In genomic region chr8:79016076-79016475, GRCm38 (mm10) we compare ENCODE assay signal across 25 mouse cellular contexts.
"Had no signal": no experiment of that assay in that cellular context is flagged by ENCODE, and none has a peak within 500 bp of the region (broad histone marks: within the 10 kb centered on the region; RNA-seq: fewer than 3 reads in every experiment).

No protein-coding gene starts in this region.

- H3K4me3 ChIP-seq: gastrocnemius, adult 2 months; heart, adult 2 months; heart, embryonic 12.5 days; hindbrain, embryonic 10.5 days; hindbrain, embryonic 12.5 days; intestine, embryonic 15.5 days; limb, embryonic 13.5 days; limb, embryonic 15.5 days; liver, embryonic 12.5 days had no signal

- H3K4me1 ChIP-seq: heart, embryonic 12.5 days; hindbrain, embryonic 10.5 days; hindbrain, embryonic 12.5 days; intestine, embryonic 15.5 days; limb, embryonic 13.5 days; limb, embryonic 15.5 days; liver, embryonic 12.5 days had no signal

- H3K9me3 ChIP-seq: heart, embryonic 12.5 days; hindbrain, embryonic 10.5 days; hindbrain, embryonic 12.5 days; intestine, embryonic 15.5 days; limb, embryonic 13.5 days; limb, embryonic 15.5 days; liver, embryonic 12.5 days had no signal

- H3K27me3 ChIP-seq: heart, embryonic 12.5 days; hindbrain, embryonic 12.5 days; intestine, embryonic 15.5 days; limb, embryonic 13.5 days; limb, embryonic 15.5 days; liver, embryonic 12.5 days had no signal

- H3K36me3 ChIP-seq: heart, embryonic 12.5 days; hindbrain, embryonic 10.5 days; hindbrain, embryonic 12.5 days; intestine, embryonic 15.5 days; limb, embryonic 13.5 days; limb, embryonic 15.5 days; liver, embryonic 12.5 days had no signal

- H3K27ac ChIP-seq: gastrocnemius, adult 2 months; heart, adult 2 months; hindbrain, embryonic 10.5 days; hindbrain, embryonic 12.5 days; hindbrain, embryonic 14.5 days; intestine, embryonic 15.5 days; limb, embryonic 13.5 days; limb, embryonic 15.5 days; liver, embryonic 12.5 days; liver, embryonic 14.5 days had no signal

- ATAC-seq: hindbrain, embryonic 16.5 days; inflammation-experienced regulatory T-cells, adult 6 months; intestine, embryonic 15.5 days; intestine, postnatal 0 days; liver, embryonic 12.5 days had no signal

- H3K4me2 ChIP-seq: heart, embryonic 12.5 days; hindbrain, embryonic 12.5 days; hindbrain, embryonic 14.5 days; intestine, embryonic 15.5 days; limb, embryonic 13.5 days; limb, embryonic 15.5 days; liver, embryonic 12.5 days had no signal

- H3K9ac ChIP-seq: heart, embryonic 12.5 days; hindbrain, embryonic 12.5 days; hindbrain, embryonic 14.5 days; intestine, embryonic 15.5 days; limb, embryonic 13.5 days; limb, embryonic 15.5 days; liver, embryonic 12.5 days; liver, embryonic 14.5 days had no signal

- DNase-seq: gastrocnemius, adult 2 months; gastrocnemius, postnatal 10 days; gastrocnemius, postnatal 25 days; heart, adult 2 months; heart, postnatal 10 days; heart, postnatal 4 days; kidney, adult 18-20 months; kidney, adult 8-10 months; kidney, postnatal 10 days; kidney, postnatal 36 days; layer of hippocampus, adult 9-11 months; layer of hippocampus, postnatal 36 days; left cerebral cortex, postnatal 4 days had no signal
